Mouse (Mus musculus) left cerebral cortex, adult 18-20 months (tissue): Measurements from ENCODE around the gene Pla1a. TPM values are rescaled to one million over a fixed set of nuclear protein-coding genes. Genes with fewer than 3 reads are reported as not detected.

ENCODE experiments used
- DNase-seq, 2 experiments: peaks; one replicate each; pipeline ENCODE4 v3.0.0; 2021 to 2022; ENCODE audit warnings: low spot score in 2 of 2, mixed read lengths in 1 of 2
- total RNA-seq, 2 experiments: library from RNA; stranded (reverse); gene quantifications; 2 replicates each; pipeline ENCODE4 v1.2.3; 2021

Pla1a gene
- total RNA-seq, 2 experiments from 2014 or later = 0.94 to 1.0 TPM

DNA sequence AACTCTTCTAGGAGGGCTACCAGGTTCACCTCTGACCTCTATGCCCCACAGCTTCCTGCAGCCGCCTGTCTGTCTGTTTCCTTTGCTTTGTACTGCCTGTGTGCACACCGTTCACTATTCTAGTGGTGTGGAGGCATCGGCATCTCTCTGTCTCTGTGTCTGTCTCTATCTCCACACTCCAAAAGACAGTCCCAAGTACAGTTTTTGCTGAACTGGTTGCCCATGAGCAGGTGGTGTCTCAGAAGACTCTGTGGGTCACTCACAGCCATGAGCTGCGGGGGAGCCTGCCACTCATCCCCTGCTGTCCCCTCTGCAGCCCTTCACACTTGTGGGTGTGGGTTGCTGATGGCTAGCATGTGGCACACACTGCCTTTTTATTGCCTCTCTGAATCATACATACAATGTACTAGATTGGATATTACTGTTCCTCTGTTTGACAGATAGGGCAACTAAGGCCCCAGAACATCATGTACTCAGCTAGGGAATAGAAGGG, 62.9 kb downstream of the Pla1a start:
- no peak for DNase-seq

DNA sequence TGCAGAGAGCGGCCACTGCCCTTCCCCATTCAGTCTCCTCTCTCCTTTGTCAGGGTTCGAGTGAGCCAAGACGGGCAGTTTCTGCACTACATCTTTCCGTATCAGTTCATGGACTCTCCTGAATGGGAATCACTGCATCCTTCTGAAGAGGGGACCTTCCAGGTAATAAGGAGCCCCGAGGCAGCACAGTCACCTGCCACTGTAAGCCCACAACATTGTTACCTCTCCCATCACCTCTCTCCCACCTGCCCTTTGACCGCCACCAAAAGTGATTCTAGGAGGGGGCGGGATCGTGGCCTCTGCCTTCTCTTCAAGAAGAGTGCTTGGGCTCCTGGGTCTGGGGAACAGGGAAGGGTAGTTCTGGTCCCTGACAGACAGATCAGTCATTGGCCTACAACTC, 63.5 kb downstream of the Pla1a start:
- DNase-seq = no peak

DNA sequence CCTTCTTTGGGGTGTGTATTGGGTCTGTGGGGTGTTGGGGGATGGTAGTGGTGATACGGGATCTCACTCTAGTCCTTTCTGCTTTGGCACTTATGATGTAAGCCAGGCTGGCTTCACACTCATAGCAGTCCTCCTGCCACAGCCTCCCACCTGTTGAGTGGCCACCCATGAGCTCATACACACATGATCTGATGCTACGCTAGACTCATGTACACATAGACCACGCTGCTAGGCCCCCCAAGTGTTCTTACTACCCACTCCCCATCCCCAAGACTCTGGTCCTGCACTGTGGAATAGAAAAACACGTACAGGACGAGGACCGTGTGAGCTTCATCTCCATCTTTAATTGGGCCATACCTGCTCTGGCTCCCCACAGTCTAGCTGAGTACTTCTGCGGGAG, 63.9 kb downstream of the Pla1a start:
- DNase-seq = no peak

DNA sequence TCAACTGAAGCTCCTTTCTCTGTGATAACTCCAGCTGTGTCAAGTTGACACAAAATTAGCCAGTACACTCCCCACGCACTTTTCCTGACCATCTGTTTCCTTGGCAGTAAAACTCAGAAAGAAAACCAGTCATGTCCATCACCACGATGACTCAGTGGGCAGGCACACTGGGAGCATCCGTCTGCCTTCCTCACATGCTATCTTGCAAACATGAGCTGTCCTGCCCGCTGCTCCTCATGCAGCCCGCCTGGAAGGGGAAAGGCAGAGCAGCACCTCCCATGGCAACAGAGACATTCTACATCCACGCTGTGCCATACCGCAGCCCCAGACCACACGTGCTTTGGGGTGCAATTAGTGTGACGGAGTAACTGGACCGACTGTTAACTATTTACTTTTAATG, 64.6 kb downstream of the Pla1a start:
- DNase-seq = peak; percentile 84 to 90

GRCm38 (mm10) chr16:38366231-38366630, 66.7 kb downstream of the Pla1a start:
- peak in 1 of 2 experiments; percentile 42 for DNase-seq

- DNase-seq = peak; percentile 28 to 33
Measured at GRCm38 (mm10) chr16:38365390-38365789, 67.6 kb downstream of the Pla1a start.

DNA sequence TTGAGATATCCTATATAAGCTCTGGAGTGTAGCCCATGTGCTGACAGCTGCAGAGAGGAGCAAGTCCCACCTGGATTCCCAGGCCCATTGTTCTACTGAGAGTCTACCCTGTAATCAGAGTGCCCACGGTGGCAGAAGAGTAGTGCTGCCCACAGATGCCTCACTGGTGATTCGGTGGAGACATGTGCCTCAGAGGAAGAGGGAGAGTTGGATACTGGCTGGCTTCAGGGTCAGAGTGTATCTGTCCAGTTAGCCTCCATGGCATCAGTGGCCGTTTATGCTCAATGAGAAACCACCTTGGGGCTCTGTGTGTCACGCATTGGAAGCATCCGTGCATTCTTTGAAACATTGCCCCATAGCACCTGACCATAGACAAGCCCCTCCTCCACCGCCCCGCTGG, 69.3 kb downstream of the Pla1a start:
- no peak for DNase-seq

DNA sequence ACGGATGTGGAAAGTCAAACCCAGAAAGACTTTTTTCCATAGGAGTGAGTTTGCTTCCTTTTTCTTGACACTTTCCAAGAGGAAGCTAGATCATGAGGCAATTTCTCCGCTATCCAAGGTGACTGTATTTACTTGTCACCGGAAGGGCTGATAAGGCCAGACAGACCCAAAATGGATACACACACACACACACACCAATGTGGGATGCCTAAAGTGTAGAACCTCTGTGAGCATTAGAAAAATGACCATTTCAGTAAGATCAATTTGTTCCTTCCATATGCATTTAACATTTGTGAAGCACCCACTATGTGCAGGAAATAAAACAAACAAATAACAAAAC, 69.7 kb downstream of the Pla1a start:
- DNase-seq = no peak

GRCm38 (mm10) chr16:38362493-38363255, 70.3 kb downstream of the Pla1a start:
- no peak for DNase-seq

DNA sequence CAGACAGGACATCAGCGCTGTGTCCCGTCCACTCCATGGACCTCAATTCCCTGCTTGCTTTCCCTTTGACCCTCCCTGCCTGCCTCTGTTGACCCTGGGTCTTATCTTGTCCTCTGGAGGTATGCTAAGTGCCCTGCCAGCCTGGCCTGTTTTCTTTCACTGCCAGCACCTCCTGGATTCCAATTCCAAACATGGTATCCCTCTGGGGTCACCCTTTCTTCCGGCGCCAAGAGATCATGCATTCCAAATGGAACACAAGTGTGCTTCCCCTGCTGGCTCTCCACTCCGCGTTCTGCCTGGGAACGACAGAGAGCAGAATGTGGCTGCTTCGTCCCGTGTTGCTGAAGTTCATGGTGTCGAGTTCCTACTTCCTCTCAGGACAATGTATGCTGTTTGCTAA, 71.0 kb downstream of the Pla1a start, which contains the start of gene Popdc2:
Gene Popdc2, plus strand, starts transcription at position 277 of the 400 bp plus-strand sequence.
- DNase-seq = no peak

DNA sequence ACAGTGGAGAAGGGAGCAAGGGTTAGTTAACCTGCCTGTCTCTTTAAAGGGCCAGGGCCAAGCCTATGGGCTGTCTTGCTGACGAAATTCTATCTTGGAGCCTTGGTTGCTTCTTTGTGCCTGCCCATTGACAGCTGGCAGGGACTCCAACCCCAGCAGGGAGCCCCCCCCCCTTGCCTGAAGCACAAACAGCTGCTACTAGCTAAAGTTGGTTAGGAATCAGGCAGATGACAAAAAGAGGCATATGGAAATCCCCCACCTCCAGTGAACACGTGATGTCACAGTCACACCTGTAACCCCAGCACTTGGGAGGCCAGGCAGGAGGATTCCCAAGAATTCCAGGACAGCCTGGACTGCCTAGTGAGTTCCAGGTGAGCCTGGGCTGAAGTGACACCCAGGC, 72.6 kb downstream of the Pla1a start:
- DNase-seq = no peak

DNA sequence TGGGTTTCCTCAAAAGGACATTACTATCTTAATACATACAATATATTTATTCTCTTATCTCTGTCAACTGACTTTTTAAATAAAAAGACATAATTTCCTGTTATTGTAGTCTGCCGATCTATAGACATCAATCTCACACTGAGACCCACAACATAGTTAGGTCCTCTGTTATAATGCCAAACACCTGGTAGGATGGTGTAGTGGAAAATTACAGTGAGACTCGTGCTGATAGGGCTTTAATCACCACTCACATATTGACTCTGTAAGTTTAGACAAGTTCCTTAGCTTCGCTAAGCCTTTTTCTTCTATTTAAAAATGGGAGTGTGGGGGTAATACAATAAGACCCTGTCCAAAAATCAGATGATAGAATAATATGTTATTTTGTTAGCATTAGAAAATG, 73.1 kb downstream of the Pla1a start:
- no peak for DNase-seq

DNA sequence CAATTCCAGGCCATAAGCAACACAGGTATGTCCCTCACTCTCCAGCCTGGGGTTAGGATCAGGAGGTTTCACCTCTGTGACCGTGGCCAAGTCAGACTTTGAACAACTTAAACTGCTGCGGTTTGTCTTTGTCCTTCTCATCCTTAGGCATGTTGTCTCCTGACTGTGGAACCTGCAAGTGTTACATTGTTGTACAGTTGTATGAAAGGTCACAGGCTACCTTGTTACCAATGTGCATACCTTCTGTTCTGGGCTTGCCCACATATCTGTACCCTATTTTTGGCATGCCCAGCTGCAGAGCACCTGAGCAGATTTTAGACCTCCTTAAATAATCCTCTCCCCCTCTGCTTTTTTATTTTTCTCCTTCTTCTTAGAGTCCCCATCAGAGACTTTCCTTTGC, 73.7 kb downstream of the Pla1a start:
- DNase-seq = no peak

DNA sequence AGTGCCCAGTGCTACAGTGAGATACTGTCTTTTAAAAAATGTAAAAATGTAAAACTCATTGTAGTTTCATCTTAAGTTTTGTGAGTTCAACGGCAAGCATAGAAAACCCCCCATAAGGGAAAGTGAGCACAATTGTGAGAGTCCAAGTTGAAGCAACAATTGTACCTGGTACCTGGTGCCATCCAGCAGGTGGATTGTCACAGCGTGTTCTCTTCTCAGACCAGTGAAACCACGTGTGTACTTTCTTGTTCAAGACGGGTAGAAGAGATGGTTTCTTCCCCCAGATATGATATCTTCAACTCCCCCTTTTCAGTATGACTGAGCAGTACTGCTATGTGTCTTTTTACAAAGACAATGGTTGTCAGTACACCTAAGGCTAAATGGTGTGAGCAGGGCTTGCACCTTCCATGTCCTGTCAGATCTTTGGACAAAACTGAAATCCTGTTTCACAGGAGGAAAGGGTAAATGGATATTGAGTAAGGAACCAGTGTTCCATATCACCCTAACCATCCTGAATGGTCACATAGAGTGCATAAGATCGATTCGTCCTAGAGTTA, 74.6 kb downstream of the Pla1a start:
- no peak for DNase-seq

DNA sequence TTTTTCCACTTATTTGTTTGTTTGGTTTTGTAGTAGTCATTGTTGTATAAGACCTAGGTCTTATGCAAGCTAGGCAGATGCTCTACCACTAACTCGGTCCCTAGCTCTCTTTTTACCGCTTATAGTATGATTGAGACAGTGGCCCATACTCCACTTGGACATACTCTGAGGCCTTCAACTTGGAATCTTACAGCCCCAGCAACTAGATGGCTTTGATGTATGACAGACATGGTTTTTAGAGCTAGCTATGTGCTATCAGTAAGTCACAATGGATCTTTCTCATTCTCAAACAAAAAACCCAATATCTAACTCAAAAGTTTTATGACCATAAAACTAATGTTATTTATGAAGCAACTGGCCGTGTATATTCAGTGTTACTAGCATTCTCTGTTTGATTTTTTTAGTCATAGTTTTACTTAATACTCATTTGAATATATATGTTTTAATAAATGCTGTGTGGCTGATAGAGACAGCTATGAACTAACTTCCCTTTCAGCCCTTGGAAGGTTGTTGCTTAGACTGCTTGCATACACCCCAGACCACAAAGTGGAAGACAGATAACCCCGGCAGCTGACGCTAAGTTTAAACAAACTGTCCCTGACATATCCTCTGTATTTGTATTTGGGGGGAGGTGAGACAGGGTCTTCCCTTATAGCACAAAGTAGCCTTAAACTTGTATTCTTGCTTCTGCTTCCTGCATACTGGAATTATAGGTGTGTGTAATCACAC, 78.6 kb downstream of the Pla1a start:
- no peak for DNase-seq

DNA sequence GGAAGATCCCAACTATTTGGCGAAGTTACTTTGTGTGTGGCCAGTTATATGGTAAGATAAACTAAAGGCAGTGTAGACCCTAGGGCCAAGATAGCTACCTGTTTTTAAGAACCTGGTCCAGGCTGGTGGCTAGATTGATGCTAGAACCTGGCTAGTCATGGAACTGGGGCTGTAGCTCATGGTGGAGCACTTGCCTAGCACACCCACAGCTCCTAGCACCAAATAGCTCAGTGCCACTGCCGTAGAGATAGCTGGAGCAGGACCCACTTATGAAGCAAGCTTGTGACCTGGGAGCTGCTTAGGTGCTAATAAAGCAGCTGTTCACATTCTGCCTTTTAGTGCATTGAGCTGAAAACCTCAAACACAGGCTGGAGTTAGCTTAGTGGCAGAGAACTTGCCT, 79.3 kb downstream of the Pla1a start:
- no peak for DNase-seq

- no peak for DNase-seq
Measured at GRCm38 (mm10) chr16:38352851-38353250, 80.1 kb downstream of the Pla1a start.

- no peak for DNase-seq
Measured at GRCm38 (mm10) chr16:38352031-38352430, 80.9 kb downstream of the Pla1a start.

DNA sequence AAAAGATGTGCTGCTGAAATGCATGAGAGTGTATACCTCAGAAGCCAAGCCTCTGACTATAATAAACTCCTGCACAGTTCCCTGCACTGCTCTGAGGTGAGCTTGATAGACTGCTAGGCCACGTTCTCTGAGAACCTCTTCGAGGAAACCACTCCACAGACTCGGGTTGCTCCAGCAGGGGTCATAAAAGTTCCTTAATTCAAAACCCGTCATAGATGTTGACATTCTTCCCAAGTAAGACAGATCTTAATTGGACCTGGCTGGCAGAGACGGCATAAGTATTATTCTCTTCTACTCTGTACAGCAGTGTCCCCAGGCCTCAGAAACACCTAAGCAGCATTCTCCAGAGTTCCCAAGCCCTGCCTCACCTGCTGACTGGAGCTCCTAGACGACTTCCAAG, 82.0 kb downstream of the Pla1a start:
- DNase-seq = no peak

DNA sequence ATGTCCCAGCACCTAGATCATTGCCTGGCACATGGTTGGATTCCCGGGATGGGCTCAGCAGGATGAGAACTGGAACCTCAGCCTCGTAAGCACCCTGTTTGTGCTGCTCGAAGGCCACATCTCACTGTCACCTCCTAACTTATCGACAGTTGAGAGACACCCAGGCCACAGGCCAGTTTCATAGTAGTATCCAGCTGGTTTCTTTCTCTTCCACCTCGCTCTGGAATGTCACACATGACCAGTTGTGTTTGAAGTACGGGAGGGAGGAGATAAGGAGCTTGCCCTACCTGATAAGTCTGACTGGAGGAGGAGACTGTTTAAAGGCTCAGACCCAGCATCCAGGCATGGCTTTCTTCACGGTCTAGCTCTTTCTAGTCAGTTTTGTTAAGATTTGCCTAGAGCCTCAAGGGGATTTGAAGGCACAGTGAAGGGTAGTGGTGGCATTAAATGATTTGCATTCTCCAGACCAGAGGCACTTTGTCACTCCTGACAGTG, 82.5 kb downstream of the Pla1a start:
- no peak for DNase-seq

GRCm38 (mm10) chr16:38349881-38350280, 83.1 kb downstream of the Pla1a start:
- no peak for DNase-seq

DNA sequence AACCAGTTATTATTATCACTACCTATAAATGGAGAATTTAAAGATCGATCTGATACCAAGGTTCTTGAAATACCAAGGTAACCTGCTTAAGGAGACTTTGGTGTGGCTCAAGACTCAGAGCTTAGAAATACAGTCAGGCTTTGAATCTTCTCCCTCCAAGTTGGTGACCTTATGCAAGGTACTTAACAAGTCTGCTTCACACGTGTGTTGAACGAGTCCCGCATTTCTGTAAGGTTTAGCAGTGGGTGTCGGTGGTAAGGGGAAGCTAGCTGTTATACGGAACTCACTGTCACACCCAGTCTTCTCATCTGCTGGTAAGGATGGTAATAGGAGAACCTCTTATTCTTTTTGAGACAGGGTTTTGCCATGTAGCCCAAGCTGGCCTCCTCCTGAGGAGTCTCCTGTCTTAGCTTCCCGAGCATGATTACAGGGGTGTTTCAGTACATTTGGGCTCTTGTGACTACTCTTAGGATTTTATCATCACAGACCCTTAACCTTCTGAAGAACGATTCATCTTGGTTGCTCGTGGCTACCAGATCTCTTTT, 84.7 kb downstream of the Pla1a start:
- DNase-seq = no peak
